Mouse (Mus musculus) olfactory bulb, adult 2 months (tissue): Measurements from ENCODE around the gene Syngr3. TPM values are rescaled to one million over a fixed set of nuclear protein-coding genes. Genes with fewer than 3 reads are reported as not detected.
"Not testable (repeated sequence)": the region's sequence is repeated elsewhere in the genome, so short reads cannot be mapped to it uniquely, and the experiment has no call there.

ENCODE experiments used
- H3K27ac ChIP-seq: fragments of 200-500 bp; 2 replicates; pipeline ENCODE4 v1.5.1; 2012; ENCODE audit warnings: low read depth, low read length; ENCODE audit not compliant: insufficient read depth
- H3K4me1 ChIP-seq: fragments of 200-500 bp; 2 replicates; pipeline ENCODE4 v1.6.1; 2012; ENCODE audit warnings: low read length; ENCODE audit not compliant: control insufficient read depth, insufficient read depth
- H3K4me3 ChIP-seq: fragments of 200-500 bp; 2 replicates; pipeline ENCODE4 v1.5.1; 2012; ENCODE audit warnings: mild to moderate bottlenecking, low read depth, low read length, moderate library complexity; ENCODE audit not compliant: insufficient read depth
- CTCF ChIP-seq: fragments of 200-500 bp; IDR thresholded peaks from 2 replicates; pipeline ENCODE4 v1.5.1; 2012; ENCODE audit warnings: low read depth, mild to moderate bottlenecking, low read length, moderate library complexity; ENCODE audit not compliant: insufficient read depth
- POLR2A ChIP-seq: fragments of 200-500 bp; IDR thresholded peaks from 2 replicates; pipeline ENCODE4 v1.6.1; 2012; ENCODE audit warnings: mild to moderate bottlenecking, low read depth, low read length, moderate library complexity; ENCODE audit not compliant: insufficient read depth
- WGBS: fragments of 180-500 bp; shearing (Covaris S2); methylation state at CpG from one replicate; pipeline ENCODE4 v1.1.7; 2018; 5-methylcytosine and 5-hydroxymethylcytosine counted together
- polyA plus RNA-seq: library from polyadenylated mRNA; stranded (reverse); fragments of >200 nt; gene quantifications from 2 replicates; pipeline ENCODE4 v1.2.4, GENCODE M21; 2012; ENCODE audit warnings: low replicate concordance; ENCODE audit not compliant: missing spikeins, insufficient read depth, insufficient read length

The Syngr3 gene
- polyA plus RNA-seq, 1 experiment = not detected

DNA sequence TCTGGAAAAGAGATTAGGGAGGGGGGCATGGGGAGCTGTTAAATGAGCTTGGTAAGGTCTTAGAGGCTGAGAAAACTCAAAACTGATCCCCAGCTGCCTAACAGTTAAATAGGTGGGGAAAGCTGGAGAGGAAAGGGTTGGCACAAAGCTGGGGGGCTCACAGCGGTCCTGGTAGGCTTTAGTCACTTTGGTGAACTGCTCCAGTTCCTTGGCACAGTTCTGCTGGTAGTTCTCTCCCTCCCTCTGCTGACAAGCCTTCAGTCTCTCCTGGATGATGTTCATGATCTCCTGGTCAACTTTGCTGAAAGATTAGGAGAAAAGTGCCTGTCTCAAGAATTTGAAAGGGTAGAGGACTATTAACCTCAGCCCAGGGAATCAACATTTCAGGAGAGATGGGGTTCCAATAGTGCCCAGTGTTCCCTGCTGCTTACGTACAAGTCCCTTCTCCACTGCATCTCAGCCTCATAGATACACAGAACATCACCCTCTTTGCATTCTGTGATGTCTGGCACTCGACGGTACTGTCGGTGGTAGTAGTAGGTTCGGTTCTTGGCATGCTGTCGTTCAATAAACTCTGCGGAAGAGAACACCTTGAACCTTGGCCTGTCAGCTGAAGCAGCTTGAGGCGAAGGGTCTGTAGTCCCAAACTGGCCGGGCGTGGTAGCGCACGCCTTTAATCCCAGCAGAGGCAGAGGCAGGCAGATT is 32.6 kb upstream of the Syngr3 start:
- no peak overlapping the region for H3K4me3 ChIP-seq
- peaks cover 10% of the 10 kb centered on the region for H3K4me1 ChIP-seq
- WGBS = 37% methylated on average over 13 of the region's 13 CpGs
- no peak overlapping the region for H3K27ac ChIP-seq
- TF ChIP-seq CTCF (no peak), POLR2A (no peak)

- H3K4me3 ChIP-seq = peak overlapping the region; percentile 15; the same call in 1 of the 2 replicates
- WGBS = 62% methylated on average over 7 of the region's 7 CpGs
- H3K27ac ChIP-seq = not testable (repeated sequence)
- peaks cover 10% of the 10 kb centered on the region for H3K4me1 ChIP-seq
Measured at GRCm38 (mm10) chr17:24721383-24721955, 31.7 kb upstream of the Syngr3 start.

DNA sequence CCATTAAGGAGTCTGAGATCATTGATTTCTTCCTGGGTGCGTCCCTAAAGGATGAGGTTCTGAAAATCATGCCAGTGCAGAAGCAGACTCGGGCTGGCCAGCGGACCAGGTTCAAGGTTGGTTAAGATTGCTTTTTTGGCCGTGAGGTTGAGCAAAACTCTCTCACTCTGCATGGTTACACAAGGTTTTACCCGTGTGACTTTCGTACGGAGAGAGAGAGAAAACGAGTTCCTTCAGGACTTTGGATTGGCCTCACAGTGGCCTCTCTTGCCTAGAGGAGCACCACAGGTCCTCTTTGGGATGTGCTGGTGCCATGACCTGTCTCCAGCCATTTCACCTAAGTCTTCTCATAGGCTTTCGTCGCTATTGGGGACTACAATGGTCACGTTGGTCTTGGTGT is 30.9 kb upstream of the Syngr3 start:
- H3K4me3 ChIP-seq = peak overlapping the region; percentile 75
- H3K4me1 ChIP-seq = peaks cover 10% of the 10 kb centered on the region
- WGBS = under 1% methylated on average over 11 of the region's 11 CpGs
- not testable (repeated sequence) for H3K27ac ChIP-seq

DNA sequence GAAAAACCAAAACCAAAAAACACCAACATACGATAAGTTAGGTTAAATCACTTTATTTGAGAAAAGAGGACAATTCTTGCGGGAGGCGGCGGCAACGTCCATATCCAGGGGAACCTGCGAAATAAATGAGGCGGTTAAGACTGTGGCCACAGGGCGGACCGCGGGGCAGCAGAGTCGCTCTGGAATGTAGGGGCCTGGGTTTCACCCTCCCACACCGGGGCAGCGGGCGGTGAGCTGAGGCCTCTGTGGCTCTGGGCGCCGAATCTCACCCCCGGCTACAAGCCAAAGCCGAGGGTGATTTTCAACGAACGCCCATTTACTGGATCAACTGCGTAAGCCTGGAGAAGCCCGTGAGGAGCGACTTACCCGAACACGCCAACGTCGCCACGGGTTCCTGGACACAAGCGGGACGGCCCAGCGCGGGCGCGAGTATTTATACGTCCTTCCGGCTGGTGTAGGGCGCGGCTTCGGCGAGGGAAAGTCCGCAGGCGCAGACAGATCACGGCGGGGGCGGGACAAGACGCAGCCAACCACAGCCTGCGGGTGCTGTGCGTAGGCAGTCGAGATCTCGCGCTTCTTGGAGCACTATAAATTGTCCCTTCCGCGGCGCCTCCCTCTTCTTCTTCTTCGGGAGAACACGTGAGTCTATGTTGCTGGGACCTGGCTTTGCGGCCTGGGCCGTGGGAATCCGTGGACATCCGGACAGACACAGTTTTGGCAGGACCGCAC is 29.9 kb upstream of the Syngr3 start:
- Histone ChIP-seq H3K4me3 (peak overlapping the region; percentile 97), H3K27ac (peak overlapping the region; percentile 61; the same call in 1 of the 2 replicates), H3K4me1 (peaks cover 10% of the 10 kb centered on the region)
- WGBS = under 1% methylated on average over 61 of the region's 61 CpGs
- TF ChIP-seq POLR2A (peak; percentile 94), CTCF (no peak)

DNA sequence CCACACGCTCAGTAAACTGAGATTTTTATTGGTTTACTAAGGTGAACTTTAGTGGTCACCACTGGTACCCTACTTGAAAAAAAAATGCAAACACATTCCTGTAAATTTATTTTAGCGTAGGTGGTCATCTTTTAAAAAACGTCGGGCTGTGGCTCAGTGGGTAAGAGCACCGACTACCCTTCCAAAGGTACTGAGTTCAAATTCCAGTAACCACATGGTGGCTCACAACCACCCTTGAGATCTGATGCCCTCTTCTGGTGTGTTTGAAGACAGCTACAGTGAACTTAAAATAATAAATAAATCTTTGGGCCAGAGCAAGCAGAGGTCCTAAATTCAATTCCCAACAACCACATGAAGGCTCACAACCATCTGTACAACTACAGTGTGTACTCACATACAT is 29.2 kb upstream of the Syngr3 start:
- H3K4me3 ChIP-seq = peak overlapping the region; percentile 97; the same call in 1 of the 2 replicates
- WGBS = 65% methylated on average over 5 of the region's 5 CpGs
- H3K4me1 ChIP-seq = peaks cover 10% of the 10 kb centered on the region
- not testable (repeated sequence) for H3K27ac ChIP-seq

DNA sequence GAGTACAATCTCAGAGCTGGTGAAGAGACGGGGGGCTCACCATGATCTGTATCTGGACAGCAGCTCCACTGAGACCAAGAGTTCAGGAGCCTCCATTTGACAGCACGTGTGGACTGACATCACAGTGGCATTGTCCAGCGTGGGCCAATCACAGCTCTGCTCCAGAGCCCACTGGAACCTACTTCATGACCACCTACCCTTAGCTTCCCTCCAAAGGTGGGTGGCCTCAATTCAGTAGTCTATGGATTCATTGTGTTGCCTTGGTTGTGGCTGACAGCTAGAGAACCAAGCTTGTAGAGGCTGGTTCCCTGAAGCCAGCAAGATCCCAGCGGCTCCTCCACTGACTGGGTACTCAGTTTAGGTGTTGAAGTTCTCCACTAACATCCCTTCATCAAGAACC is 28.2 kb upstream of the Syngr3 start, which contains the start of the genes Rnf151 and Rps2:
Gene Rnf151, minus strand, starts transcription at position 121 of the 400 bp plus-strand sequence.
Gene Rps2, plus strand, starts transcription at position 174 of the 400 bp plus-strand sequence.
- peaks cover 10% of the 10 kb centered on the region for H3K4me1 ChIP-seq
- H3K27ac ChIP-seq = no peak within 1 kb of the TSS
- TF ChIP-seq CTCF (no peak), POLR2A (no peak)
- no peak within 1 kb of the TSS for H3K4me3 ChIP-seq
- WGBS = 85% methylated on average over 4 of the region's 4 CpGs

- Histone ChIP-seq H3K27ac (no peak overlapping the region), H3K4me3 (no peak overlapping the region), H3K4me1 (peaks cover 2% of the 10 kb centered on the region)
- 93% methylated on average over 15 of the region's 15 CpGs for WGBS
- TF ChIP-seq CTCF (no peak), POLR2A (no peak)
Measured at GRCm38 (mm10) chr17:24716166-24716682, 26.5 kb upstream of the Syngr3 start.

DNA sequence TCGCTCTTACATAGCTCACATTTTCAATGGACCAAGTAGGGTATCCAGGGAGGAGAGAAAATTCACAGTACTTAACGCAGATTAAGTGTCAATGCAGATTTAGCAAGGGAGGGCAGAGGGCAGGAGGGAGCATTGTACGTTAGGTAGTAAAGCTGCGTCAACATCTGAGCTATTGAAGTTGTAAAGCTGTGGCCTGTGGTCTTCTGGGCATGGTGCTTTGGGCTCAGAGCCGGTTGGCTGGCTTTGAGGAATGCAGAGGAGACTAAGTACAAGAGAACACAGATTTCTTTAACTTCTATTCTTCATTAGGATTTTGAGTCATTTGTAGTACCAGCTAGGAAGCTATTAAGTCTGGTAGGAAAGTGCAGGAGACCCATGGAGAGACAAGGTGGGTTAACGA is 25.8 kb upstream of the Syngr3 start:
- H3K4me1 ChIP-seq = no peaks in the 10 kb centered on the region
- WGBS = 58% methylated on average over 6 of the region's 6 CpGs
- H3K4me3 ChIP-seq = no peak overlapping the region
- no peak overlapping the region for H3K27ac ChIP-seq
- TF ChIP-seq CTCF (no peak), POLR2A (no peak)

- H3K27ac ChIP-seq = no peak overlapping the region
- WGBS = 29% methylated on average over 2 of the region's 2 CpGs
- peaks cover 6% of the 10 kb centered on the region; the same call in 1 of the 2 replicates for H3K4me1 ChIP-seq
- TF ChIP-seq POLR2A (no peak), CTCF (no peak)
- no peak overlapping the region for H3K4me3 ChIP-seq
Measured at GRCm38 (mm10) chr17:24708646-24709045, 18.9 kb upstream of the Syngr3 start.
